Mouse (Mus musculus) retina, postnatal 7 days (tissue): ENCODE results near the gene Dao.

Experiments used
- DNase-seq: peaks from one replicate; pipeline ENCODE4 v3.0.0-alpha.2; 2012; ENCODE audit warnings: low read depth, low spot score

Gene Dao

DNA sequence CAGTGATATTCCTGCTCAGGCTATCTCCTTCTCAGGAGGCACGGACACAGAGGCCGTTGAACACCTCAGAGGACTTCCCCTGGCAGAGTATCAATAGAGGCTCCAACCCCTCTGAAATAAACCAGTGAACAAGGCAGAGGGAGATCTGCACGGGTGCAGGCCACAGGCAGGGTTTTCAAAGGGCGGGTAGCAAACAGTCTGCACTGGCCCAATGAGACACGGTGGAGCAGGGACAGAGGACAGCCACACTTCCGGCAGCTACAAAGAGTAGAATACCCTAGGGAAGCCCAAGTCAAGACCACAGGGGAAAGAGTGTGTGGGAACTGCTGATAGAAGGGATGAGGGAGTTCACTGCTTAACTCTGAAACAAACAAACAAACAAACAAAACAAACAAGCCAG, 20.0 kb upstream of the Dao start:
- DNase-seq, result no peak

DNA sequence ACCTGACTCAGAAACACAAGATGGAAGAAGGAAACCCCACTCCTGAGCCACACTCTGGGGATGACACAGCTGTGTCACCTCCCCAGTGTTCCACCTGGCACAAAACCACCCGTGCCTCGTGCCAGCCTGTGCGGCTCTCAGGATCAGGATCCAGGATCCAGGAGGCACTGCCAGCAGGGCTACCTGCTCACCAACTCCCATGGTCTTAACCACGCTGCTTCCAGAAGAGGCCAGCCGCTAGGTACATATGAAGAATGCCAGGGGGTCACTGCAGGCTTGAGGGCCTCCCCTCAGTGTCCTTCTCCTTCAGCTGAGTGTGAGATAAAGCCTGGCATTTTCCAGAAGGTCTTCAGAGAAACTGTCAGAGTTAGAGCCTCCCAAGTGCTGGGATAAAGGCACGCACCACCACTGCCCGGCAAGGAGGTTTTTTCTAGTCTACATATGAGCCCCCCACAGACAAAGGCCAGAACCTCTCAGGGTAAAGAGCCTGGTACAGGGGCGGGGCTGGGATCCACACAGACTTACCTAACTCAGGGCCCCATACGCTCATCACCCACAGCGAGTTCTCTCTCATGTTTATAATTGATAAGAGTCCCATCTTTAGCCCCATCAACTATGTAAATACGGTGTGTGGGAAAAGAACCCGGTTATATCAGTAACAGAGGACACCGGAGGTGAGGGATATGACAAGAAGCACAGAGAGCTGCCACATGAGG, 19.3 kb upstream of the Dao start:
- DNase-seq, result no peak

DNA sequence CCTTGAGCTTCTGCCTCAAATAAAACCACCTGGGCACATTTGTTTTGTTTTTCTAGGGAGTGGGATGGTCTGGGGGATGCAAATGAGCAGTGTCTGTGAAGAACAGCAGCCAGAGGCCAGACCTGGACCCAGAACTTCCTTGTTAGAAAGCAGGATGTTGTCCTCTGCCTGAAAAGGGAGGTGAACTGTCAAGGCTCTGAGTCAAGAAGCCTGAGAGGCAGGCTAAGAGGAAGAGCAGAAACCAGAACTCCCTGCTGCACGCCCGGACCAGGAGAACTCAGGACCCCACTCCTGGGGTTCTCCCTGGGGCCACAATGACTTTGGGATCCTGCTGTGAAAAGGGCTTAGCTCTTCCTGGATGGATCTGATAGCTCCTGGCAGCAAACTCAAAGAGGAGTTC, 17.8 kb upstream of the Dao start:
- DNase-seq, result no peak

DNA sequence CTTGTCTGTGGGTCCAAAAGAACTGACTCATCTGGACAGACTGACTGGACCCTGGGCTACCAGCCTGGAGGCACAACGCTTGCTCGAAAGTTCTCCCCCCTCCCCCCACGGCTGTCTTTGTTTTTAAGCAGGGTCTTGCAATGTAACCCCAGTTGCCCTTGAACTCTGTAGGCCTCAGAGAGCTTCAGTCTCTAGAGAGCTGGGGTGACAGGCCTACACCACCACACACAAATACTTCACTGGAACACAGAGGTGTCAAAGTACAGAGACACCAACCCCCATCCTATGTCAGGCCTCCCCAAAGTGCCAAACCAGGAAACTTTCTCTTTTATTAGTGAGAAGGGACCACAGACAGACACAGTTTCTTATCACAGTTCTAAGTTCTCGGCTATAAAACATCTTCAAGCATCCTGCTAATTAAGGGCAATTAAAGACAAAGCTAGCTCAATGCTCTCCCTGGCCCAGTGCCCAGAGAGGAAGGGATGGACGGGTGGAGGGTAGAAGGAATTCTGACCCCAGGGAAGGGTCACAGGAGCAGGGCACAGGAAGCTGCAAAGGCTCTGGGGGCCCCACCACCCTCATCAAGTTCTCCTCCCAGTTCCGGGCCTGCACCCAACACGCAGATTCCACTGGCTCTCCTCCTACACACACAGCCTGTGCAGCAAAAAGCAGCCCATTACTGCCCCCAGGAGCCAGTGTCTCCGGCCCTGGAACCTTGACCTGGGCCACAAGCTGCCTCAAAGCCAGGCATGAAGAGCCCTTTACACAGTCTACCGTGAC, 17.1 kb upstream of the Dao start:
- DNase-seq, result no peak

DNA sequence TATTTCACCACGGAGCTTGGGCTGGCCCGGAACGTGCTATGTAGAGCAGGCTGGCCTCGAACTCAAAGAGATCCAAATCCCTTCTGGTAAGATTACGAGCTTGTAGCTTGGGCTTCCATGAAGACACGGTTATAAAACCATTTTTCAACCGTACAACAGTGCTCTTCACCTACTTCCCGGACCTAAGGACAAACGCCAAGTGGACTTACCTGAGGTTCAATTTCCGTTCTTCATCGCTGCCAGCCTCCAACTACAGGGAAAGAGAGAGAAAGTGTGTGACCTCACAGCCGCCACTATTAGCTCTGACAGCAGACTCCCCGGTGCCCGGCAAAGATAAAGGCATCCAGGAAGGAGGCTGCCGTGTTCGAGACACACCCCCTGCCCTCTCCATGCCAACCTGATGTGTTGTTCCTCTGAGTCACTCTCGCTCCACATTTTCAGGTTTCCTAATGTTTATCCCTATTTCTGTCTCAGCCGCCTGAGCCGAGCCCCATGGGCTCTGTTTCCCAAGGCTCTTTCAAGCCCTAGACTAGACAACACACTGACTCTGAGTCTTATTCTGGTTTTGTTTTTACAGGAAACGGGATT, 14.0 kb upstream of the Dao start:
- DNase-seq, result no peak

DNA sequence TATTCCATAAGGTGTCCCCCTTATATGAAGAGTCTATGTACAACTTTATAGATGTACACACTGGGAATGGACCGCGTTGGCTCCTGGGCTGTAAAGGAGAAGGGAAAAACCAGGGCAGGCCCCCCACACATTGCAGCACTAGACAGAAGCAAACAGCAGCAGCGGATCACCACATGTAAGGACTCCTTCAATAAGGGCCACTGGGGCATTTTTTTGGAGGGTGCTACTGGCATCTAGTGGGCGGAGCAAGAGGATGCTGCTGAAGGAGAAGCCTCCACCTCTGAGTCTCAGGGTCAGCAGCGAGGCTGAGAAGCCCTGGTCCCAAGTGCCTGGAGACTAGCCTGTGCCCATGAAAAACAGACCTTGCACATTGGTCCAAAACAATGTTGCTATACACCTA, 12.9 kb upstream of the Dao start:
- no peak for DNase-seq

DNA sequence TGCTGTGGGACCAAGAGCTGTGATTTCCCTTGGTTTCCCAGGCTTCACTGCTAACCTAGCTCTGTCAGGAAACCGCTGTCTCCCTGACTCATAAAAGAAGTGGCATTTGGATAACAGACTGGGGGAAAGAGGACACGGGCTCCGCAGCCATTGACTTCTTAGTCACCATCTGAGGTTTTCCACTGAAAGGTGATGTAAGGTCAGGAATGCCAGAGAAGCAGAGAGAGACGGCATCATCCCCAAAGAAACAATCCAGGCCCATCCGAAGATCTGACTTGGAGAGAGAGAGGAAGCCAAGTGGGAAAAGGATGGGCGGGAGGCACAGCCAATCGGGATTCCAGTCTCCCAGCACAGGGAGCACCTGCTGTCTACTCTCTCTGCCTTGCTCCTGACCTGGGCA, 12.4 kb upstream of the Dao start:
- DNase-seq, result no peak

DNA sequence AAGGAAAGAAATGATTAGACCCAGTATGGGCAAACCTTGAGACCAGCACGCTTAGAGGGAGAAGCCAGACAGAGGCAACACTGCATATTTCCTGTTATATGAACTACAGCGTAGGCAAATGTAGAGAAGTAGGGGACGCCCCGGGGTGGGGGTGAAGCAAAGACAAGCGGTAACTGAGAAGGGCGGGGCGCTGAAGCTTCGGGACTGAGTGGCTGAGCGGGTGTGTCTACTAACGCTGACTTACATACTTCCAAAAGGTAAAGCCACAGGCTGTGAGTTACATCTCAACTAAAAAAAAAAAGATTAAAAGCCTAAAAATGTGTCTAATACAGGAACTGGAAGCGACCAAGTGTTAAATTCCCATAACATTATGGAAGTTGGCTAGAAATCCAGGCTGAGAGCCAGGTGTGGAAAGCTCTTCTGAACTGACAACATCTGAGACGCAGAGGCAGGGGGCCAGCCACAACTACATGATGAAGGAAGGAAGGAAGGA, 11.1 kb upstream of the Dao start:
- no peak for DNase-seq

DNA sequence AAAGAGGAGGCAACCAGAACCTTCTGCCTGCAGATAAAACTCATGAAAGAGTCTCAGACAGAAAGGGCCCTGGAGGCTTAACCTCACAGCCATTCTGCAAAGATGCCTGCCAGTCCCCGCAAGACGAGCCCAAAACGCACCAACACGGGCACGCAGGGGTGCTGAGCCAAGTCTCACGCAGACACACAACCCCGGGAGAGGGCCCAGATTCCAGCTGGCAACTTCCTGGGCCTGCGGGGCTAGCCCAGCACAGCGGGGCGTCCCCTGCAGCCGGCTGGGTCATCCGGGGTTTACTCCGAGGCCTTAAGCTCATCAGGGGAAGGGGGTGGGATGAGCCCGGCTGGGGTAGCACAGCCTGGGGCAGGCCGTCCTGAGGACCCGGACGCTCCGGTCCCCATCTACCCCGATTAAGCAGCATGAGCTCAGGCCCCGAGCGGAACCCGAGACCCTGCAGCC, 10.4 kb upstream of the Dao start:
- DNase-seq, result peak; percentile 69

DNA sequence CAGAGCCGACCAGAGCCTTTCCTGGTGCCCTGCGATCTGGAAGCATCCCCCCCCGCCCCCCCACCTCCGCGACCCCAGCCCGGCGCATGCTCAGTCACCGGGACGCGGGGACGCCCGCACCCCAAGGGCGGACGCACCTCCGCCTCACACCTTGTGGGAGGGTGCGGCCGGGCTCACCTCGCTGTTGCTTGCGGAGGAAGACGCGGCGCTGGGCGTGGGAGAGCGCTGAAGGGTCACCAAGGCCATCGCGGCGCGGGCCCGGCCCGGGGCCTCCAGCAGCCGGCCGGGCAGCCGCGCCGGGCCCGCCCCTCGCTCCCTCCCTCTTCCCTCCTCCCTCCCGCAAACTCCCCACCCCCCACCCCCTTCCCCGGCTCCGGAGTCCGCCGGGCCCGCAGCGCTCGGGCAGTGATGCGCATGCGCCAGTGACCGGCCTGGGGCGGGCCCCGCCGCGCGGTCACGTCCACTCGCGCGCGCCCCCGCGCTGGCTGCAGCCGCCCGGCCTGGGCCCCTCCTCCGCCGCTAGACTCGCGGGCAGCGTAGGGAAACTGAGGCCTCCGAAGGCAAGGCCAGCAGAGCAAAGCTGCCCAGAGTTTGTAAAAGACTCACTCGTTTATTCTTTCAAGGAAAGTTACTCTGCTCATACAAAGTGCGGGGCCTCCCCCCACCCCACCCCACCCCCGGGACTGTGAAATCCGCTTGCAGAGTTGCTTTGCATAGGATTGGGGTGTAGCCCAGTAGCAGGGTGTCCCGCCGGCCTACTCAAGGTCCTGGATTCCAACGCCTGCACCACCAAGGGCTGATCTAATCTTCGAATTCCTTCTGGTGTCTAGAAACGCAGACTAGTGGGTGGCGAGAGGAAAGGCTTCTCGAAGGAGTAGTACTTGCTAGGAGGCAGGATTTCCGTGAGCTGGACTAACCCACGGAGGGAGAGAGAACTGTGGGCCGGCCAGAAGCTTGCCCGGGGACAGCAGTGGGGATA, 9.7 kb upstream of the Dao start, which contains the start of gene Ssh1:
Gene Ssh1, minus strand, starts transcription at position 408 of the 979 bp plus-strand sequence.
- DNase-seq, result peak; percentile 83

DNA sequence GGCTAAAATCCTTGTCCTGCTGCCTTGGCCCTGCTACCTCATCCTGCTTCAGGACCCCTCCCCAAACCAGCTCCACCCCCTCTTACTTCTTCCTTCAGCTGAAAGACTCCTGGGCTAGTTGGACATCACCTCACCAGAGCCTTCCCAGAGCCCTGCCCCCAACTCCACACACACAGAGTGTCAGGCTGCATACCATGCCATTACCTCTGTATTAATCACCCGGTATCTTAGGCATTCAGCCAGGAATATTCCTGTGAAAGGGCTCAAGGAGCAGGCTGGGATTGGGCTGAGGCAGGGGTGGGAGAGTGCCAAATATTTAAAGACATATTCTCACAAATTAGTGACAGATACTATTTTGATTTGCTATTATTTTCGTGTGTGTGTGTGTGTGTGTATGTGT, 7.0 kb upstream of the Dao start:
- DNase-seq, result no peak

DNA sequence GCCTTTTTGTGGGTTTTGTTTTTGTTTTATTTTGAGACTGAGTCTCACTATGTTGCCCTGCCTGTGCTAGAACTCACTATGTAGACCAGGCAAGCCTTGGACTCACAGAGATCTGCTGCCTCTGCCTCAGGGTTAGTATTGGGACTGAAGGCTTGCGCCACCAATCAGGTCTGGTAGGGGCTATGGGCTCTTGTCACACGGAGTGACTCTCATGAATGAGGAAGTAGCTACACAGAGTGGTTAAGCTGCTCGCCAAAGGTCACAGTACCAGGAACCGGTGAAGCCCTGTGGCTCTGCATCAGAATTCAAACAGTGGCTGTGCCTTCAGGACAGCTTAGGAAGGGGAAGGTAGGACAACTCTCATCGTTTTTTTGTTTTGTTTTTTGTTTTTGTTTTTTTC, 4.1 kb upstream of the Dao start:
- DNase-seq, result no peak

DNA sequence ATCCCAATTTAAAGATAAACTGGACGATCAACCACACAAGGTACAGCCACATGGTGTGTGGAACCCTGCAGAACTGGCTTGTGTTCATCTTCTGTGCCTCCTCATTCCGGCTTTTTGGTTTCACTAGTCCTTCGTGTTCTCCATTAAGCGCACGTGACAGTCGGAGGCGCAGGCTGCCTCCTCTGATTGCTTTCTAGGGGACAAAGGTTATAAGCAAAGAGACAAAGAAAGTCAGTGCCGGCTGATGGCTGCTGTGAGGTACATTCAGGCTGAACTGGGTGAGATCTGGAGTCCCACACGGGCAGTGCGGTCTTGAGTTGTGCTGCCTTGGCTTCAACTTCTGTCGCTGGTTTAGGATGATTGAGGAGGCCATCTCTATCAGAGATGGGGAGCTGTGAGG, 1.1 kb downstream of the Dao start:
- DNase-seq, result no peak

DNA sequence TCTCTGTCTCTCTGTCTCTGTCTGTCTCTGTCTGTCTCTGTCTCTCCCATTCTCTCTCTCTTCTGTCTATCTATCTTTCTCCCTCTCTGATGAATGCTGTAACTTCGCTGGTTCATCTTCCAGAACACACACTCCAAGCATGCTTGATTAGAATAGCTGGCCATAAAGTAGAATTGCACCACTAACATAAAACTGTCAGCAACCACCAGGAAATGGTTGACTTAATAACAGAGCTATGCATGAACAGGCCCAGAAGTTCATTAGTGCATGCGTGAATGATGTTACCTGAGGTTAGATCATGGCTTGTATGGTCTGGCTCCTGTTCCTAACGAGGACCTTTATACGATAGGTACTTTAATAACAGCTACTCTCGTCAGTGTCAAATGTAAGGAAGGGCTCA, 1.6 kb downstream of the Dao start:
- no peak for DNase-seq

DNA sequence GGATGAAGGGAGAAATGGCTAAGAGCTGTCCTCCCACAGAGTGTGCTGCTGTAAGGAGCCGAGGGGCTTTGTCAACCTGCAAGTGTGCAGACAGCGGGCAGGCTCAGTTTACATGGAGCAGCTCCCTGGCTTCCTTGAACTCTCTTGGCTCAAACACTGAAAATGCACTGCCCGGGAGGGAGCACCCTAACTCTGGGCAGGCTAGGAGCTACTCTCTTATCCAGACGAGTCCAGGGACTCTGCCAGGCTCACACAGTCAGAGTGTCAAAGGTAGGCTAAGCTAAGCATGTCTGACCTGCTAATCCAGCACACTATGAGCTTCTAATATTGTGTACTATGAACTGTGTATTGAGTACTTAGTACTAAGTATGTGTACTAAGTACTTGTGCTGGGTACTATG, 3.5 kb downstream of the Dao start:
- no peak for DNase-seq

DNA sequence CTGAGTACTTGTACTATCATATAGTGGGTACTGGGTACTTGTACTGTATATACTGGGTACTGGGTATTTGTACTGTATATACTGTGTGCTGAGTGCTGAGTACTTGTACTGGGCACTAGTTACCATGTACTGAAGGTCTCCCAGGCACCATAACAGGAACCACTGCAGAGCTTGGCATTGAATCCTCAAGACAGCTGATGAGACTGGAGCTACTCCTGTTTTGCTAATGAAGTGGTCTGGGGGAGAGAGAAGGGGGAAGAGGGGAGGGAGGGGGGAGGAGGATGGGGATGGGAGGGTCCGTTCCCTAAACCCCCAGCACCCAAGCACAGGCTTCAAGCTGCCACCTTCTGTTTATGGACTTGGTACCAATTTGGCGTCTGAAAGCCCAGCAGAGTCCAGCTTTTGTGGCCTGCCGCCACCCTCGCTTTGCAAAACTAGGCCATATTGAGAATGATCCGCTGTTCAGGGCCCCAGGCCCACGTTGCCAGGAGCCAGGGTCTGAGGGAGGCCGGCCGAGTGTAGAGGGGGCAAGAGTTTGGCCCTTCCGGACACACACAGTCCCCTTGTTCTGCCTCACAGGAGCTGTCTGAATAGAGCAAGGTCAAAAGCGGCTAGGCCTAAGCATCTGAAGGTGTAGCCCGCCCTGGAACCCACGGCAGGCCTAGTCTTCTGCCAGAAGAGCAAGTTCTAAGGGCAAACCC, 4.4 kb downstream of the Dao start:
- DNase-seq, result no peak

DNA sequence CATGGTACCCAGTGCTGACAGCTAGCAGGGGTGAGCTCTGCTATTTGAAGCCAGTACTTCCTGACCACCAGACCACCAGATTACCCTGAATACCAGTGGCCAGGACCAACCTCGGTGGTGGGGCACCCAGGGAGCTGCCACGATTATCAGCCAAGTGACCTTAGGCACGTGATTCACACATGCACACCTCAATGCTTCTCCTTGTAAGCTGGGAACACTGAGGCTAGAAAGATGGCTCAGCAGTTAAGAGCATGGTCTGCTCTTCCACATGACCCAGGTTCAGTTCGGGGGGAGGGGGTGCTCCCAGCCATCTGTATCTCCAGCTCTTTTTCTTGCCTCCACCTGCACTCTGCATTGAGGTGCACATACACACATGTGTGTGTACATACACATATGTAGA, 5.5 kb downstream of the Dao start:
- no peak for DNase-seq

DNA sequence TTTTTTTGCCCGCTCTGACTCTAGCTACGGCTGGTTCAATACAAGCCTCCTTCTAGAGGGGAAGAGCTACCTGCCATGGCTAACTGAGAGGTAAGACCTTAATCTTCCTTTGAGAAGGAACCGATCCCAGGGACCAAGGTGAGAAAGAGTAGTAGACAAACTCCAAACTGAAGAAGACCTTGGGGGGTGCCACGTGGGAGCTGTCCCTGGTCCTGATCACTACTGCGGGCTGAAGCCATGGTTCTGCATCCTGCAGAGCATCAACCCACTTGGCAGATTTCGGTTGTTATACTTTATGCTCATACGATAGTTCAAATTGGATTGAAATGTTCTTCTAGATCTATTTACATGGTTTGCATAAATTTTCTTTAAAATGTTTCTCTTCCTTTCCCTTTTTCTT, 11.6 kb downstream of the Dao start:
- no peak for DNase-seq

DNA sequence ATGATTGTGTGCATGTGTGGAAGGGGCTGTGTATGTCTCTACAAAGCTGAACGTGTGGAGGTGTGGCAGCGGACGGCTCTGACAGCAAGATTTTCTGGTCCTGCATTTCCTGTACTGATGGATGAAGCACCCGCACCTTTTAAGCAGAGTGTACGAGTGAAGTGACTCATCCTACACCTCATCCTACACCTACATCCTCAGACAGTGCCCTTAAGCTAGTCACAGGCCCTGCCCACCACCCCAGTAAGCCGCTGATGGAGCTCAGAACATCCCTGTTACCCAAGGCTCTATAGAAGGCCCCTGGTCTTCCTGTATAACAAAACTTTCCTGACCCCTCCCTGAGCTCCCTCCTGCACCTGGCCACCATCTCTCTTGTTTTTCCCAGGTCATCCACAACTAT, 20.9 kb downstream of the Dao start:
- no peak for DNase-seq

DNA sequence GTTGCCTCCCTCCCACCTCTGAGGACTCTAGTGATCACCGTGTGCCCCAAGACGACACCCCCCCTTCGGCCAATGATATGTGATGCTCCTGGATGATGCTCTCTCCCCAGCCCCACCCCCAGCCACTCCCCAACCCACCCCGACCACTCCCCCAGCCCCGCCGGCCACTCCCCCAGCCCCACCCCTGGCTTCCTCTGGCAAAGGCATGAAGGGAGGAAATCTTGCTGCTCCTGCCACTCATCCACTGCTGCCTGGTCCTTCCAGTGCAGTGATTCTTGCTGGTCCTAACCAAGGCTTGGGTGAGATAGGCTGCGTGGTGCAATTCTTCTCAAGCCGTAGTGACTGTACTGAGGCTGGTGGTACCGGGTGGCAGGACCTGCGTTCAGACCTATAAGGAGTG, 21.4 kb downstream of the Dao start:
- no peak for DNase-seq
